Comparison of ENCODE assay signal across 8 mouse cellular contexts in the genomic region with DNA sequence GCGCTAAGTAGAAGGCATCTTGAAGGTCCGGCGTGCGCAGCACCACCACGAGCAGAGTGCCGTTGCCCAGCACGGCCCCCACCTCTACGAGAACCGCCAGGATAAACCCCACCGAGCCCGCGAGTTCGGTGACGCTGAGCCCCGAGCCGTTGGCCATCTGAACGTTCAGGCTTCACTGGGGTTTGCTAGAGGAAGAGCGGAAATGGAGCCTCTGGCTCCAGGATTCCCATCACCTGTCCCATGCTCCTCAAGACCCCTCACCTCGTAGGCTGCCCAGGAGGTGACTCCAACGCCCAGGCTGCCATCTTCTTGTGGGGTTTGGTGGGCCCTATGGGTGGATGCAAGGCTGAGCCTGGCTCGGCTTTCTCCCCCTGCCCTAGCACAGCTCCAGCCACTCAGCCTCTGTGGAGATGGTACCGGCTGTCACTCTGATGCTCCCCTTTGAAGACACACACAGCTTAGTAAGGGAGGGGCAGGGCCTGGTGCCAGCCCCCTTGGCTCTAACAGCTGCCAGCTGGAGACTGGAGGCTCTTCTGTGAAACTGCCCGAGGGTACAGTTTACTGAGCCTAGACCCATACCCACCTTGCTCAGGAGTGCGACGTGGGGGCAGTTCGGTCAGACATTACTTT. TPM values are rescaled to one million over a fixed set of nuclear protein-coding genes. Genes with fewer than 3 reads are reported as not detected.
DNase-seq lines count a peak whose midpoint lies in the region; ATAC-seq and TF ChIP-seq lines count a peak whose summit lies in the region.

A gene (minus strand): TSS at position 368 of the 630 bp plus-strand sequence.

- no peak for ATAC-seq in cerebellum, adult (ENCODE audit: insufficient number of reproducible peaks, low FRiP score, low TSS enrichment)
- no peak; the same call in 1 of the 2 replicates for ATAC-seq in neural tube, embryonic 11.5 days (ENCODE audit: insufficient read depth, low FRiP score, low TSS enrichment)
- no peak; the same call in 1 of the 2 replicates for ATAC-seq in heart, embryonic 16.5 days (replicated peaks; ENCODE audit: extremely low read depth, insufficient read depth, low FRiP score)
- ATAC-seq in limb, embryonic 14.5 days (ENCODE audit: low FRiP score, low read depth), result no peak
- ATAC-seq in stomach, postnatal 0 days (ENCODE audit: low FRiP score, low TSS enrichment), result no peak

- peak within 1 kb of the TSS; percentile 93 for H3K4me2 ChIP-seq in neural tube, embryonic 11.5 days (ENCODE audit: low read depth)
- H3K4me2 ChIP-seq in heart, embryonic 16.5 days (ENCODE audit: low read depth, low read length), result peak within 1 kb of the TSS; percentile 87
- H3K4me2 ChIP-seq in limb, embryonic 14.5 days (replicated peaks; ENCODE audit: low read depth, low read length, severe bottlenecking), result peak within 1 kb of the TSS; percentile 99
- H3K4me2 ChIP-seq in stomach, postnatal 0 days (replicated peaks; ENCODE audit: low read depth), result peak within 1 kb of the TSS; percentile 99

- TF ChIP-seq POLR2A in limb, embryonic 14.5 days (IDR thresholded peaks at IDR 0.05; ENCODE audit: borderline replicate concordance, extremely low read depth, insufficient read depth, insufficient read length), result no peak

- peaks cover 2% of the 10 kb centered on the region; the same call in 1 of the 2 replicates for H3K27me3 ChIP-seq in neural tube, embryonic 11.5 days (ENCODE audit: control insufficient read depth, insufficient read depth, low read length)
- peaks cover 6% of the 10 kb centered on the region; the same call in 1 of the 2 replicates for H3K27me3 ChIP-seq in heart, embryonic 16.5 days (ENCODE audit: control insufficient read depth, insufficient read depth, low read length)
- no peaks in the 10 kb centered on the region for H3K27me3 ChIP-seq in limb, embryonic 14.5 days (ENCODE audit: control insufficient read depth, insufficient read depth, low read length)
- peaks cover 2% of the 10 kb centered on the region; the same call in 1 of the 2 replicates for H3K27me3 ChIP-seq in stomach, postnatal 0 days (ENCODE audit: control insufficient read depth, insufficient read depth, low read length)

- peak within 1 kb of the TSS; percentile 63 for H3K9ac ChIP-seq in neural tube, embryonic 11.5 days (ENCODE audit: low read length)
- H3K9ac ChIP-seq in heart, embryonic 16.5 days (ENCODE audit: low read length), result peak within 1 kb of the TSS; percentile 81
- H3K9ac ChIP-seq in limb, embryonic 14.5 days (ENCODE audit: low read depth, low read length, severe bottlenecking), result peak within 1 kb of the TSS; percentile 76
- peak within 1 kb of the TSS; percentile 59 for H3K9ac ChIP-seq in stomach, postnatal 0 days (ENCODE audit: low read length)

- peak within 1 kb of the TSS; percentile 62 for H3K27ac ChIP-seq in neural tube, embryonic 11.5 days (ENCODE audit: low read depth, low read length)
- H3K27ac ChIP-seq in heart, embryonic 16.5 days (ENCODE audit: low read length), result no peak within 1 kb of the TSS
- 0 out of 2 replicates have a peak within 1 kb of the TSS, but pooled peaks have one; percentile 3 for H3K27ac ChIP-seq in limb, embryonic 14.5 days (replicated peaks; ENCODE audit: low read depth, low read length)
- H3K27ac ChIP-seq in stomach, postnatal 0 days (replicated peaks), result no peak within 1 kb of the TSS

- DNase-seq in cerebellum, adult 11 months, result peak; percentile 83
- DNase-seq in neural tube, embryonic 11.5 days (ENCODE audit: low spot score), result no peak
- no peak for DNase-seq in neural tube, embryonic 10.5 days (ENCODE audit: extremely low spot score, low spot score)
- no peak for DNase-seq in limb, embryonic 14.5 days (ENCODE audit: low spot score)
- DNase-seq in stomach, postnatal 0 days (ENCODE audit: low spot score), result no peak
- no peak for DNase-seq in thymus, postnatal 36 days

- TF ChIP-seq CTCF in stomach, postnatal 0 days (IDR thresholded peaks at IDR 0.05; ENCODE audit: low read depth), result no peak

- H3K4me3 ChIP-seq in neural tube, embryonic 11.5 days (ENCODE audit: low read depth, low read length), result peak within 1 kb of the TSS; percentile 43
- H3K4me3 ChIP-seq in heart, embryonic 16.5 days (ENCODE audit: low read length), result peak within 1 kb of the TSS; percentile 71
- peak within 1 kb of the TSS; percentile 58 for H3K4me3 ChIP-seq in limb, embryonic 14.5 days (replicated peaks; ENCODE audit: low read length)
- H3K4me3 ChIP-seq in stomach, postnatal 0 days (ENCODE audit: low read depth, low read length), result peak within 1 kb of the TSS; percentile 55

- H3K36me3 ChIP-seq in neural tube, embryonic 11.5 days (ENCODE audit: control insufficient read depth, insufficient read depth, low read length), result peaks cover 15% of the 10 kb centered on the region
- peaks cover 21% of the 10 kb centered on the region for H3K36me3 ChIP-seq in heart, embryonic 16.5 days (ENCODE audit: control insufficient read depth, insufficient read depth)
- H3K36me3 ChIP-seq in limb, embryonic 14.5 days (ENCODE audit: control insufficient read depth, insufficient read depth, low read length), result peaks cover 33% of the 10 kb centered on the region
- H3K36me3 ChIP-seq in stomach, postnatal 0 days (ENCODE audit: control insufficient read depth, insufficient read depth, low read length), result no peaks in the 10 kb centered on the region

- peaks cover 23% of the 10 kb centered on the region for H3K4me1 ChIP-seq in neural tube, embryonic 11.5 days (ENCODE audit: control insufficient read depth, insufficient read depth, low read length)
- peaks cover 10% of the 10 kb centered on the region for H3K4me1 ChIP-seq in heart, embryonic 16.5 days (ENCODE audit: control insufficient read depth, insufficient read depth, low read length)
- H3K4me1 ChIP-seq in limb, embryonic 14.5 days (ENCODE audit: control insufficient read depth, insufficient read depth, low read length), result peaks cover 5% of the 10 kb centered on the region
- H3K4me1 ChIP-seq in stomach, postnatal 0 days (replicated peaks; ENCODE audit: control insufficient read depth, insufficient read depth), result no peaks in the 10 kb centered on the region

- WGBS in neural tube, embryonic 11.5 days, result 30% methylated on average over 26 of the region's 26 CpGs
- 32% methylated on average over 26 of the region's 26 CpGs for WGBS in heart, embryonic 16.5 days
- WGBS in limb, embryonic 14.5 days, result 25% methylated on average over 25 of the region's 26 CpGs
- WGBS in stomach, postnatal 0 days, result 38% methylated on average over 26 of the region's 26 CpGs

- no peaks in the 10 kb centered on the region for H3K9me3 ChIP-seq in neural tube, embryonic 11.5 days (ENCODE audit: control insufficient read depth, low read length)
- no peaks in the 10 kb centered on the region for H3K9me3 ChIP-seq in heart, embryonic 16.5 days (replicated peaks; ENCODE audit: control insufficient read depth, low read length)
- no peaks in the 10 kb centered on the region for H3K9me3 ChIP-seq in limb, embryonic 14.5 days (ENCODE audit: control insufficient read depth, low read length)
- no peaks in the 10 kb centered on the region for H3K9me3 ChIP-seq in stomach, postnatal 0 days (ENCODE audit: control insufficient read depth, low read length)

- no peak for TF ChIP-seq EP300 in stomach, postnatal 0 days (optimal IDR thresholded peaks at IDR 0.05)

RNA-seq across cellular contexts. Expression of the gene that starts here (rescaled TPM):
- 0.20 and 0.23 TPM in 2 replicates for polyA plus RNA-seq in neural tube, embryonic 11.5 days (2014; fragmentation: Nextera tagmentation; extraction: Ambion mirVana)
- 0.13 and 0.16 TPM in 2 replicates for polyA plus RNA-seq in heart, embryonic 16.5 days (2015; fragmentation: Nextera tagmentation; extraction: Ambion mirVana)
- polyA plus RNA-seq in limb, embryonic 14.5 days (2012; rRNA removed), result 0.47 and 0.70 TPM in 2 replicates
- polyA plus RNA-seq in limb, embryonic 14.5 days (2014; fragmentation: Nextera tagmentation; extraction: Ambion mirVana), result 0.51 and 0.58 TPM in 2 replicates
- polyA plus RNA-seq in stomach, postnatal 0 days (2015; fragmentation: Nextera tagmentation; extraction: Ambion mirVana), result 0.15 and 0.23 TPM in 2 replicates

Comparison
In these comparisons a context has a peak if more than half of its experiments do, and no peak if none do; other contexts are left out.
1. H3K27ac ChIP-seq: peak in neural tube, embryonic 11.5 days (single experiment) and limb, embryonic 14.5 days (single experiment); none in heart, embryonic 16.5 days (single experiment) and stomach, postnatal 0 days (single experiment).
2. Peak in every context shown above with its lines, with median percentiles within 50 percentile points of each other: H3K4me2 ChIP-seq, H3K4me3 ChIP-seq and H3K9ac ChIP-seq.